Mouse (Mus musculus) gastrocnemius, adult 8-10 months (tissue): ENCODE results near the gene Pde4dip. TPM values are rescaled to one million over a fixed set of nuclear protein-coding genes. Genes with fewer than 3 reads are reported as not detected.

ENCODE experiments used
- DNase-seq, 2 experiments: peaks; one replicate each; pipeline ENCODE4 v3.0.0; 2022; ENCODE audit warnings: low spot score in 2 of 2
- total RNA-seq, 4 experiments: library from RNA; stranded (reverse); gene quantifications; 2 replicates each; pipeline ENCODE4 v1.2.4; 2022

Gene Pde4dip
- total RNA-seq, 4 experiments from 2014 or later: 3,083 to 3,979 (median 3,594) TPM

- DNase-seq: no peak
Measured at GRCm38 (mm10) chr3:97690590-97690989, 197.9 kb downstream of the Pde4dip start.

GRCm38 (mm10) chr3:97689289-97689688 lies 199.2 kb downstream of the Pde4dip start:
- DNase-seq: no peak

GRCm38 (mm10) chr3:97686372-97687117 lies 202.0 kb downstream of the Pde4dip start:
- no peak for DNase-seq

- DNase-seq: no peak
Measured at GRCm38 (mm10) chr3:97683560-97684195, 204.8 kb downstream of the Pde4dip start.

GRCm38 (mm10) chr3:97682576-97682975 lies 205.9 kb downstream of the Pde4dip start:
- no peak for DNase-seq

- no peak for DNase-seq
Measured at GRCm38 (mm10) chr3:97682159-97682502, 206.4 kb downstream of the Pde4dip start.

GRCm38 (mm10) chr3:97681321-97682158 lies 207.0 kb downstream of the Pde4dip start:
- DNase-seq: peak; percentile 45 to 52

GRCm38 (mm10) chr3:97680631-97681320 lies 207.7 kb downstream of the Pde4dip start:
- DNase-seq: peak; percentile 61 to 64

- no peak for DNase-seq
Measured at GRCm38 (mm10) chr3:97678416-97678815, 210.1 kb downstream of the Pde4dip start.

GRCm38 (mm10) chr3:97676126-97676525 lies 212.4 kb downstream of the Pde4dip start:
- DNase-seq: no peak

- no peak for DNase-seq
Measured at GRCm38 (mm10) chr3:97674644-97675110, 213.8 kb downstream of the Pde4dip start, which contains the start of gene Gm17651. TSS of gene Gm17651 (minus strand) at chr3:97674694.

- no peak for DNase-seq
Measured at GRCm38 (mm10) chr3:97667093-97667675, 221.3 kb downstream of the Pde4dip start.

- DNase-seq: no peak
Measured at GRCm38 (mm10) chr3:97666154-97666553, 222.4 kb downstream of the Pde4dip start.

GRCm38 (mm10) chr3:97665525-97665924 lies 223.0 kb downstream of the Pde4dip start:
- DNase-seq: no peak

GRCm38 (mm10) chr3:97661206-97661605 lies 227.3 kb downstream of the Pde4dip start:
- DNase-seq: no peak

GRCm38 (mm10) chr3:97659746-97660145 lies 228.8 kb downstream of the Pde4dip start:
- no peak for DNase-seq

GRCm38 (mm10) chr3:97658426-97659193 lies 229.9 kb downstream of the Pde4dip start:
- DNase-seq: peak in 1 of 2 experiments; percentile 77

GRCm38 (mm10) chr3:97657655-97658411 lies 230.7 kb downstream of the Pde4dip start, which contains the start of gene Prkab2:
TSS of gene Prkab2 (plus strand) at chr3:97658193.
- peak; percentile 99 for DNase-seq

- DNase-seq: no peak
Measured at GRCm38 (mm10) chr3:97654901-97655300, 233.6 kb downstream of the Pde4dip start.
